Mouse (Mus musculus) intestine, embryonic 14.5 days (tissue): ENCODE data around the gene Rpn2. TPM values are rescaled to one million over a fixed set of nuclear protein-coding genes. Genes with fewer than 3 reads are reported as not detected.

ENCODE experiments used
- ATAC-seq: fragments of 200-750 bp; cut with Nextera tagmentation; replicated peaks from 2 replicates; pipeline ENCODE4 v1.8.0; 2017; ENCODE audit warnings: low read depth, moderate number of reproducible peaks, moderate TSS enrichment, moderate library complexity; ENCODE audit not compliant: low FRiP score, low TSS enrichment
- DNase-seq: peaks from one replicate; pipeline ENCODE4 v3.0.0-alpha.2; 2018; ENCODE audit warnings: low spot score
- H3K27ac ChIP-seq: fragments of 300-500 bp; sonication (generic); 2 replicates; pipeline ENCODE4 v1.5.1; 2014; ENCODE audit warnings: low read depth, mild to moderate bottlenecking, control low read depth
- H3K27me3 ChIP-seq: fragments of 300-500 bp; sonication (generic); replicated peaks from 2 replicates; pipeline ENCODE4 v1.6.1; 2014; ENCODE audit warnings: low read length, control low read depth; ENCODE audit not compliant: control insufficient read depth, insufficient read depth
- H3K36me3 ChIP-seq: fragments of 300-500 bp; sonication (generic); 2 replicates; pipeline ENCODE4 v1.6.1; 2014; ENCODE audit warnings: low read length, control low read depth; ENCODE audit not compliant: control insufficient read depth, insufficient read depth
- H3K4me1 ChIP-seq: fragments of 300-500 bp; sonication (generic); replicated peaks from 2 replicates; pipeline ENCODE4 v1.6.1; 2014; ENCODE audit warnings: low read length, control low read depth, mixed read lengths; ENCODE audit not compliant: control insufficient read depth, insufficient read depth
- H3K4me2 ChIP-seq: fragments of 300-500 bp; sonication (generic); 2 replicates; pipeline ENCODE4 v1.6.1; 2014; ENCODE audit warnings: low read length
- H3K4me3 ChIP-seq: fragments of 300-500 bp; sonication (generic); 2 replicates; pipeline ENCODE4 v1.5.1; 2014; ENCODE audit warnings: low read depth, low read length, control low read depth, mixed read lengths
- H3K9ac ChIP-seq: fragments of 300-500 bp; sonication (generic); 2 replicates; pipeline ENCODE4 v1.6.1; 2014; ENCODE audit warnings: mild to moderate bottlenecking, low read length
- H3K9me3 ChIP-seq: fragments of 300-500 bp; sonication (generic); 2 replicates; pipeline ENCODE4 v1.6.1; 2016; ENCODE audit warnings: low read length, control low read depth; ENCODE audit not compliant: control insufficient read depth
- WGBS: fragments of 180-500 bp; shearing (Covaris S2); extraction: QIAGEN DNeasy Blood & Tissue Kit; methylation state at CpG from one replicate; pipeline ENCODE4 v1.1.7; 2014; 5-methylcytosine and 5-hydroxymethylcytosine counted together
- polyA plus RNA-seq: library from polyadenylated mRNA; unstranded; fragments of >200 nt; fragmentation: Nextera tagmentation; extraction: Ambion mirVana; gene quantifications from 2 replicates; pipeline ENCODE4 v1.2.1, GENCODE M21; 2014

The Rpn2 gene
- polyA plus RNA-seq, 1 experiment from 2014 or later = 338 TPM

DNA sequence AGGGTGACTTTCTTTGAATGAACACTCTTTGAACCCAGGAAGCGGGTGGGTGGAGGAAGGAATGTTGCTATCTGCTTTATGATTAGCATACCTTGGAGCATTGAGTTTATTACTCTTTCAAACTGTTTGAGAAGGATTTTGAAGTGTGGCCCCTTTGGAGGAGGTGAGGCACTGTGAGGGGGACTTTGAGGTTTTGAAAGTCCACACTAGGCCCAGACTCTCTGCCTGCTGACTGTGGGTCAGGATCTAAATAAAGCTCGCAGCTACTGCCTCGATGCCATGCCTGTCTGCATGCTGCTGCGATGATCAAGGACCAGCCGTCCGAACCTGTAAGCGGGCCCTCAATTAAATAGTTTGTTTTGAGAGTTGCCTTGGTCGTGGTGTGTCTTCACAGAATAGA is 96.2 kb downstream of the Rpn2 start:
- no peak for ATAC-seq
- no peaks in the 10 kb centered on the region for H3K27me3 ChIP-seq
- H3K9ac ChIP-seq = no peak overlapping the region
- peaks cover 38% of the 10 kb centered on the region for H3K4me1 ChIP-seq
- no peak overlapping the region for H3K4me3 ChIP-seq
- 50% methylated on average over 8 of the region's 8 CpGs for WGBS
- H3K27ac ChIP-seq = peak overlapping the region; percentile 40; the same call in 1 of the 2 replicates
- peaks cover 12% of the 10 kb centered on the region for H3K36me3 ChIP-seq
- peak; percentile 54 for DNase-seq
- no peak overlapping the region for H3K4me2 ChIP-seq
- H3K9me3 ChIP-seq = no peaks in the 10 kb centered on the region

Other genes with a start within 250 kb of the Rpn2 start
- 4.7 and 6.1 TPM in 2 replicates for gene Soga1, start 199.8 kb upstream of the Rpn2 start, polyA plus RNA-seq
- gene Tldc2, start 192.0 kb upstream of the Rpn2 start, polyA plus RNA-seq = not detected in 2 replicates
- 28.1 and 28.7 TPM in 2 replicates for gene Samhd1, start 143.8 kb upstream of the Rpn2 start, polyA plus RNA-seq
- gene Rbl1, start 74.5 kb upstream of the Rpn2 start, polyA plus RNA-seq = 25.0 and 25.8 TPM in 2 replicates
- gene Mroh8, start 532 bp downstream of the Rpn2 start, polyA plus RNA-seq = 0.32 and 0.62 TPM in 2 replicates
- 0.68 TPM in 1 of 2 replicates, not detected in the other for gene Ghrh, start 68.5 kb downstream of the Rpn2 start, polyA plus RNA-seq
- gene Manbal, start 88.6 kb downstream of the Rpn2 start, polyA plus RNA-seq = 43.3 and 48.9 TPM in 2 replicates
- 15.4 and 17.5 TPM in 2 replicates for gene Src, start 139.4 kb downstream of the Rpn2 start, polyA plus RNA-seq